Mouse (Mus musculus): Measurements from ENCODE around the gene Mcu. TPM values are rescaled to one million over a fixed set of nuclear protein-coding genes. Genes with fewer than 3 reads are reported as not detected.

Gene Mcu
- polyA plus RNA-seq, 1 experiment: 13.1 TPM

DNA sequence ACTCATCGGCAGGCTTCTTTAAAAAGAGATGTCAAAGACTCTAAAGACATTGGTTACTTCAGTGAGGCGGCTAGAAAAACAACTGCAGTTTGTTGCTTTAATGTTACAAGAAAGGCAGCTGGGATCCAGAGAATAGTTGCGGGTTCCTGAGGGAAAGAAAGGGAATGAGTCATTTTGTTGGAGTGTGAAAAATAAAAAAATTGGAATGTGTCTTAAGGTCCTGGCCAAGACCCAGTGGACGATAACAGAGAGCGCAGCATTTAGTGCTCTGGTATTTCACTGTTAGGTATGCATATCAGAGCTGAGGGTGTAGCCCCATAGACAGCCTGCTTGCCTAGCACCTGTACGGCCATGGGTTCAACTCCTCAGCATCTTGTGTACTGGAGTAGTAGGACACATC, 22.1 kb upstream of the Mcu start:
- TF ChIP-seq CTCF (IDR thresholded peaks at IDR 0.05; ENCODE audit: insufficient read depth, low read length): no peak
- no peak for TF ChIP-seq POLR2A (IDR thresholded peaks at IDR 0.05; ENCODE audit: borderline replicate concordance, extremely low read depth, low read depth, low read length)
- 65% methylated on average over 6 of the region's 6 CpGs for WGBS
- DNase-seq: no peak
- H3K4me3 ChIP-seq (replicated peaks; ENCODE audit: extremely low read depth, low read depth, low read length): no peak overlapping the region
- no peaks in the 10 kb centered on the region; the same call in 1 of the 2 replicates for H3K4me1 ChIP-seq (ENCODE audit: control insufficient read depth, insufficient read depth, low read length)

DNA sequence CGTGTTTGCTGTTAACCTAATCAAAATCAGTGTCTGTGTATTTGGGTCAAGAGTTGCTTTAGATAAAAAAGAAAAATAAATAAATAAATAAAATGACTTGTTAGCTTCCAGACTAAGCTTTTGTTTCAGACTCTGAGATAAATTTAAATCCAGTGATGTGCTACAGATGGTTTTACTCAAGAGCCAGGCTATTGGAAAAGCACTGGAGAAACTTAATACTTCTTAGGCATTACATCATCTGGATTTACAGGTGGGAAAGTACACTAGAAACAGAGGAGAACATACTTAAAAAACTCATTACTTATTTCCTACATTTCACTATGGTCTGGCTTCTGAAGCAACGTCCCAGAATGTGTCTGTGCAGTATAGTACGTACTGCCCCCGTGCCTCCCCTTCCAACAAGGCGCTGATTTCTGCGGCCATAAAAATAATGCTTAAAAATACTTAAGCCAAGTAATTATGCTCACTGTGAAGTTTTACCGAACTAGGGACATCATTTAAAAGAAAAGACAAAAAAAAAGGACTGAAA, 21.2 kb upstream of the Mcu start:
- no peak overlapping the region for H3K4me3 ChIP-seq (replicated peaks; ENCODE audit: extremely low read depth, low read depth, low read length)
- TF ChIP-seq CTCF (IDR thresholded peaks at IDR 0.05; ENCODE audit: insufficient read depth, low read length) (no peak), POLR2A (IDR thresholded peaks at IDR 0.05; ENCODE audit: borderline replicate concordance, extremely low read depth, low read depth, low read length) (no peak)
- 70% methylated on average over 7 of the region's 7 CpGs for WGBS

DNA sequence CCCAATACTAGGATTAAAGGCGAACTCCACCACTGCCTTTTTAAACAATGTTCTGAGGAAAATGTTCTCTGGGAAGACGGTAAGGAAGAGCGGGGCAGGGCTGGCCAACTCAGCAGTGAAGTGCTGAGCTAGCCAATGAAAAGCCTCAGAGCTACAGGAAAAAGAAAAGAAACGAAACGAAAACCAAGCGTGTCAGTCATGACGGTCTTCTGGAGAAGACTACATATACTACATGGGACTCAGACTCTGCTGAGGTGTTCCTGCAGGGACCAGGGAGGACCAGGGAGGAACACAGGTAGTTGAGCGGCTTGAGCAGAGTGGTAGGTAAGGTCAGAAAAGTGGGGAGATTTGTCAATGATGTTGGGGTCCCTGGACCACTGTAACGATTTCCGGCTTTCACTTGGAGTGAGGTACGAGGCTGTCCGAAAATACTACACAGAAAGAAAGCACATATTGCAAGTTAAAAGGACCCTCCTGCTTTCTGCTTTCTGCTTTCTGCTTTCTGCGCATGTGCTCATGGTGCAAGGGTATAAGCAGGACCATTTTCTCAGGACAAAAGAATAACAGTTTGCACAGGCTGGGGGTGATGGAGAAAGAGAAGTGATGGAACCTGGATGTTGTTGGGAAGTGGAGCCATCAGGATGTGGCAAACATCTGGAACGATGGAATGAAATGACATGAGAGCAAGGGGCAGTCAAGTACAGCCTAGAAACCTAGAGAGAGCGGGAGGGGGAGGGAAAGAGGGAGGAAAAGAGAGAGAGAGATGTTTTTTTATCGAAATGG, 20.4 kb upstream of the Mcu start:
- DNase-seq: no peak
- 52% methylated on average over 16 of the region's 16 CpGs for WGBS
- Histone ChIP-seq H3K4me3 (replicated peaks; ENCODE audit: extremely low read depth, low read depth, low read length) (peak overlapping the region; percentile 76), H3K4me1 (ENCODE audit: control insufficient read depth, insufficient read depth, low read length) (no peaks in the 10 kb centered on the region; the same call in 1 of the 2 replicates)
- TF ChIP-seq POLR2A (IDR thresholded peaks at IDR 0.05; ENCODE audit: borderline replicate concordance, extremely low read depth, low read depth, low read length): no peak; the same call in 1 of the 2 replicates
- TF ChIP-seq CTCF (IDR thresholded peaks at IDR 0.05; ENCODE audit: insufficient read depth, low read length): no peak

More for the DNA sequence above, 21.2 kb upstream of the Mcu start:
- no peaks in the 10 kb centered on the region; the same call in 1 of the 2 replicates for H3K4me1 ChIP-seq (ENCODE audit: control insufficient read depth, insufficient read depth, low read length)
- no peak for DNase-seq

DNA sequence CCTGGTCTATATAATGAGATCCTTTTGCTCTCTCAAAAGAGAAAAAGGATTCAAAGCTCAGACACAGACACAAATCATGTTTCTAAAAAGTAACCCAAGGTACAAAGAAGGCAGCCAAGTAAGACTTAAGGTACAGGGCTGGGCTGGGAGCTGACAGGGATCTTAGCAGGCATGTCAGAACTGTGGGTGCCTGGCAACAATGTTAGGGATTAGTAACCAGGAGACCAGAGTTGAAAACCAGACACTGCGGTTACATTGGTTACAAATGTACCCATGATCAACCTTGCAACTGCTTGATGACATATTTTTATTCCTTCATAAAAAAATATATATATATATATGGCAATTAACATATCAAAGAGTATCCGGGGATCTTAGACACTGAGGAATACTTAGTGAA, 19.6 kb upstream of the Mcu start:
- Histone ChIP-seq H3K4me1 (ENCODE audit: control insufficient read depth, insufficient read depth, low read length) (no peaks in the 10 kb centered on the region; the same call in 1 of the 2 replicates), H3K4me3 (replicated peaks; ENCODE audit: extremely low read depth, low read depth, low read length) (no peak overlapping the region)
- 86% methylated on average over 2 of the region's 2 CpGs for WGBS
- DNase-seq: no peak
- no peak for TF ChIP-seq CTCF (IDR thresholded peaks at IDR 0.05; ENCODE audit: insufficient read depth, low read length)
- TF ChIP-seq POLR2A (IDR thresholded peaks at IDR 0.05; ENCODE audit: borderline replicate concordance, extremely low read depth, low read depth, low read length): no peak

DNA sequence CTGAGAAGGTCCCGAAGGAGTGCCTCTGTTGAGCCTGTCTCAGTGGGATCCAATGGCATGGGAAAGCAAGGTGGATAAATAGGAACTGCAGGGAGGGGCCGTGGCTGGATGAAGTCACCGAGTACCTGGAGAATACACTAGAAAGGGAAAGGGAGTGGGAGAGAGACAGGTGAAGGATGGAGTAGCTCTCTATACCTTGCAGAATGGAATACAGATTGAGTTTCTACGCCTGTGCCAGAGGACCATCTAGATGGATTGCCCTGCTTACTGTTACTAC, 13.0 kb upstream of the Mcu start:
- WGBS: 83% methylated on average over 4 of the region's 4 CpGs

DNA sequence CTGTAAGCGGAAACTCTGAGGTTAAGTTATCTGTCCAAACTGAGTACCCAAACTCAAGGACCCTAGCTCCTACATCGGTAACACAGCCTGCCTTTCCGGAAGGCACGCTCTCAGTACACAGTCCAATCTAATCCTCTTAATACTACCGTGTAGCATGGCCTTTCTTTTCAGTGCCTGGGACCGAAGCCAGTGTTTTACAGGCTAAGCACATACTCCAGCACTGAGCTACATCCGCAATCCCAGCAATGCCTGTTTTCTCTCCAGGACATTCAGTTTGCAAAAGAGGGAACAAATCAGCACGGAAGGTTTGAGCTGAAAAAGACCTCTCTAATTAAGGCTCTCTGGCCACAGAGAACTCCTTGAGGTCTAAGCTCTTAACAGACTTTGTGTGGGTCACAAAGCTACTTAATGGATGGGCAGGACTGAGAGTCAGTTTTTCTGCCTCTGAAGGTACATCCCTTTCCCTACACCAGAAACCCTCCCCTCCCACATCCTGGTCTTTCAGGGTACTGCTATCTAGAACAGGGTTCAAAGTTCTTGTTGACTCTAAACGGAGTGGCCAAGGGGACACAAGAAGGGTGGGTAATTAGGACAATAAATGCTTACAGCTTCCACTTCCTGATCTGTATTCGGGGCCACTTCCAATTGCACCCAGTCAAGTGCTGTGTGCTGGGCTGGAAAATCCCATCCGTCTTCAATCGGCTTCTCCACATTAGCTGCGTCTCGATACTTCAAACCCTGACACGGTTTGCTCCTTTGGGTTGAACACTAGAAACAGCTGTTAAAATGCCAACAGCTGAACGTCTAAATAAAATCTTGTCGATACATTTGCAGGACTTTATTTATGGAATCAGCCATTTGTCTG, 12.4 kb upstream of the Mcu start:
- WGBS: 67% methylated on average over 17 of the region's 17 CpGs
- Histone ChIP-seq H3K4me3 (replicated peaks; ENCODE audit: extremely low read depth, low read depth, low read length) (no peak overlapping the region), H3K4me1 (ENCODE audit: control insufficient read depth, insufficient read depth, low read length) (no peaks in the 10 kb centered on the region)
- TF ChIP-seq POLR2A (IDR thresholded peaks at IDR 0.05; ENCODE audit: borderline replicate concordance, extremely low read depth, low read depth, low read length) (no peak), CTCF (IDR thresholded peaks at IDR 0.05; ENCODE audit: insufficient read depth, low read length) (no peak)
- no peak for DNase-seq

More for the DNA sequence above, 13.0 kb upstream of the Mcu start:
- TF ChIP-seq CTCF (IDR thresholded peaks at IDR 0.05; ENCODE audit: insufficient read depth, low read length) (no peak), POLR2A (IDR thresholded peaks at IDR 0.05; ENCODE audit: borderline replicate concordance, extremely low read depth, low read depth, low read length) (no peak)
- no peaks in the 10 kb centered on the region for H3K4me1 ChIP-seq (ENCODE audit: control insufficient read depth, insufficient read depth, low read length)
- no peak overlapping the region for H3K4me3 ChIP-seq (replicated peaks; ENCODE audit: extremely low read depth, low read depth, low read length)
- no peak for DNase-seq

DNA sequence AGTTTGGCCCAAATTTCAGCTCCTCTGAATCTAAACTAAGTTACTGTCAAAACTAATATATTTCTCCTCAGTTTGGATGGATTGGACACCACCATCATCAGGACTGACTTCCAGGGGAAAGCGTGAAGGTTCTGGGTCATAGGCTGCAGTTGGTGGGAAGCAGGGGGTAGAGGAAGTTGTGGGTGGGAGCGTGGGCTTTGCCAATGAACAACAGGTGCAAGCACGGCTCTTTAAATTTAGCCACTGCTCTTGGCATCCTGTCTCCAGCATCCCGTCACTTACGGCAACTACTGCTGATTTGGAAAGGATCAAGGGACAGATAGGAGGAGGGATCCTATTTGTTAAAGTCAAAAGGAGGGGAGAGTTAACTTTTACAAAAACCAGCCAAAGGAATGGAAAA, 7.0 kb upstream of the Mcu start:
- WGBS: 52% methylated on average over 5 of the region's 5 CpGs
- no peak for TF ChIP-seq CTCF (IDR thresholded peaks at IDR 0.05; ENCODE audit: insufficient read depth, low read length)
- TF ChIP-seq POLR2A (IDR thresholded peaks at IDR 0.05; ENCODE audit: borderline replicate concordance, extremely low read depth, low read depth, low read length): no peak
- H3K4me1 ChIP-seq (ENCODE audit: control insufficient read depth, insufficient read depth, low read length): no peaks in the 10 kb centered on the region
- H3K4me3 ChIP-seq (replicated peaks; ENCODE audit: extremely low read depth, low read depth, low read length): no peak overlapping the region
- DNase-seq: no peak

DNA sequence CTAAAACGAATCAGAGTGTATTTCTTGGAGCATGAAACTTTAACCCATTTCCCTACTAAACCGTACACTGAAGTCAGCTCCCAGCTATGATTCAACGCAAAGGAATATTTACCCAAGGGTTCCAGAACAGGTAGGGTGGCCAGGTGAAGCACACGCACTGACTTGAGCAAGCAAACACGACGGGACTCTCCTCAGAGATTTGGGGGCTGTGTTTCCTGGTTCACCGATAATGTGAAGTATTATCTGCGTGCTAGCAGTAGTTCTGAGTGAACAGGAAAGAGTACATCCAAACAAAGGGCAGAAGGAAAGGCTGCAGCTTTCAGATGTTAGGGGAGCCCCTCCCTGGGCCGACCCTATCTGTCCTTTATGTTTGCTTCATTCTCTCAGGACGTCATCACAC, 4.9 kb upstream of the Mcu start:
- TF ChIP-seq CTCF (IDR thresholded peaks at IDR 0.05; ENCODE audit: insufficient read depth, low read length) (no peak), POLR2A (IDR thresholded peaks at IDR 0.05; ENCODE audit: borderline replicate concordance, extremely low read depth, low read depth, low read length) (no peak)
- no peak overlapping the region for H3K4me3 ChIP-seq (replicated peaks; ENCODE audit: extremely low read depth, low read depth, low read length)
- 23% methylated on average over 10 of the region's 10 CpGs for WGBS
- no peak for DNase-seq
- peaks cover 2% of the 10 kb centered on the region; the same call in 1 of the 2 replicates for H3K4me1 ChIP-seq (ENCODE audit: control insufficient read depth, insufficient read depth, low read length)

DNA sequence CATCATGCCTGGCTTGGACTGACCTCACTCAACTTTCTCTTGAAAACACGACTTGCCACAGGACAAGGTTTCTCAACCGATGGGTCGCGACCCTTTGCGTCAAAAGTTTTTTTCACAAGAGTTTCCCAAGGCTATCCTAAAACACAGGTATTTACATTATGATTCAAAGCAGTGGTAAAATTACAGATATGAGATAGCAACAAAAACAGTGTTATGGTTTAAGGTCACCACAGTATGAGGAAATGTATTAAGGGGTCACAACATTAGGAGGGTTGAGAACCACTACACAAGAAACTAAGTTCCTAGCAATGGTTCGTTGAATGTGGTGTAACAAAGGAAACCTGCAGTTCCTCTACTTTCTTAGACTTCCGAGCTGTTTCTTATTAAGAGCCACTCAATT, 1.3 kb upstream of the Mcu start:
- Histone ChIP-seq H3K4me3 (replicated peaks; ENCODE audit: extremely low read depth, low read depth, low read length) (no peak overlapping the region), H3K4me1 (ENCODE audit: control insufficient read depth, insufficient read depth, low read length) (peaks cover 5% of the 10 kb centered on the region)
- no peak for DNase-seq
- TF ChIP-seq POLR2A (IDR thresholded peaks at IDR 0.05; ENCODE audit: borderline replicate concordance, extremely low read depth, low read depth, low read length) (no peak), CTCF (IDR thresholded peaks at IDR 0.05; ENCODE audit: insufficient read depth, low read length) (no peak)
- 89% methylated on average over 7 of the region's 7 CpGs for WGBS

Measured in lung, adult 2 months (tissue).